Mouse (Mus musculus) neutrophil, adult 5-6 weeks (primary cell): ENCODE data around the gene Tjap1. TPM values are rescaled to one million over a fixed set of nuclear protein-coding genes. Genes with fewer than 3 reads are reported as not detected.

ENCODE experiments used
- ATAC-seq: fragments of 151-379, 151-347 bp; 2 replicates; pipeline ENCODE4 v1.8.0; 2017; ENCODE audit warnings: mild to moderate bottlenecking, moderate TSS enrichment; ENCODE audit not compliant: insufficient number of reproducible peaks, poor library complexity, low FRiP score, severe bottlenecking; ENCODE audit errors: extremely low read depth
- total RNA-seq: library from RNA; stranded (forward); fragments of 200-1000 nt; gene quantifications from 2 replicates; pipeline ENCODE4 v1.2.3, GENCODE M21; 2017

The Tjap1 gene
- total RNA-seq, 1 experiment from 2014 or later, result 17.2 TPM

DNA sequence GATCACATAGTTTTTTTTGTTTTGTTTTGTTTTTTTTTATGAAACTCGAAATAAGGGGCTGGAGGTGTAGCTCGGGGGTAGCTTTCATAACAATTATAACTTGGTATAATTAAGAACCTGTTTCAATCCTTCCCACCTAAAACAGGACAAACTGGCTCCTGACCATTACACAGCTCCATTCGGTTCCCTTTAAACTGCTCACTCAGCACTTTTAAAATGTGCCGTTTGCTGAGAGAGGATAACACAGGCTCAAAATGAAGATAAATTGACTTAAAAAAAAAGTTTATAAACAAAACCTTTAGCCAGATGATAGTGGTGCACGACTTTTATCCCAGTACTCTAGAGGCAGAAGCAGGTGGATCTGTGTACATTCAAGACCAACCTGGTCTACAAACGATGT is 2.6 kb upstream of the Tjap1 start:
- ATAC-seq, result no peak

DNA sequence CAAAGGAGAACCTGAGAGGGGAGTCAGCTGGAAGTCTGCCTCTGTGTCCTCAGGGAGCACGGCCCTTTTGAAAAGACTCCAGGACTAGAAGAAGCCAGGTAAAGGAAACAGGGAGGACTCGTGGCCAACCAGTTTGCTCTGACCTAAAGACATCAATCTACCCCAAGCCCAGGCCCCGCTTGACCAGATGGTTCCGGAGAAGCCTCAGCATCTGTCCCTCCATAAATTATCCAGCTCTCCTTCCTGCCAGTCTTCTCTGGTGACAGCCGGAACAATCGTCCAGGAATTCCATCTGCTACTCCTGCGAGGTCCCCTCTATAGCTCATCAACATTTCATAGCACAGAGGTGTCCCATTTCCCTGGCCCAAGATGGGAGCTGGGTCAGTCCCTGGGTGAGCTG is 1.8 kb upstream of the Tjap1 start:
- no peak for ATAC-seq

DNA sequence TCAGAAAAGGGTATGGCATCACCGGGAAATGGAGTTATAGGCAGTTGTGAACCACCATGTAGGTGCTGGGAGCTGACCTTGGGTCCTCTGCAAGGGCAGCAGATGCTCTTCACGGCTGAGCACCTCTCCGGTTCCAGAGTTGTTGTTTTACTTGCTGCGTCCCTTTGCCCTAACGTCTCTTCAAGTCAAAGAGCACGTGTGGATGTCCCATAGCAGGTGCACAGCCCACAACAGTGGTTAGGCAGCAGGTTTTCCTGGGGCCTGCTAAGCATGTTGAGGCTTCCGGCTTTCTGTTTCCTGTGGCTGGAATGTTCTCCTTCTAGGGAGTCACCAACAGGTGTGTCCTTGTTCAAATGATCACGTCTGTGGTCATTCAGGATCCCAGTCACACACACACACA is 1.1 kb upstream of the Tjap1 start:
- no peak for ATAC-seq

DNA sequence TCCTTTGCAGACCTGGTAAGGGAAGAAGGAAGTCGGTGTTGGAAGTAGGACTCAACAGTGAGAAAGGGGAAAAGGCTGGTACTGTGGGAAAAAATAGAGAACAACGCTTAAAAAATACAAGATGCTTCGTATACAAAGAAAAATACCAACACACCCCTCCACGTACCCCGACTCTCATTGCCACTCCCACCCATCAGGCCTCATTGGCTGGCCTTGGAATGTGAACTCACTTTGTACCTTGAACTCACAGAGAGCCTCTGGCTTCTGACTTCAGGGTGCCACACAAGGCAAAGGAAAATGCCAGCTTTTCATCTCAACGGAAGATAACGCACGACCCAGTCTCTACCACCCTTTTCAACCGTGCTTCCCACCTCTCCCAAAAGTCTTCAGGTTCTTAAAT is 314 bp upstream of the Tjap1 start:
- no peak for ATAC-seq

DNA sequence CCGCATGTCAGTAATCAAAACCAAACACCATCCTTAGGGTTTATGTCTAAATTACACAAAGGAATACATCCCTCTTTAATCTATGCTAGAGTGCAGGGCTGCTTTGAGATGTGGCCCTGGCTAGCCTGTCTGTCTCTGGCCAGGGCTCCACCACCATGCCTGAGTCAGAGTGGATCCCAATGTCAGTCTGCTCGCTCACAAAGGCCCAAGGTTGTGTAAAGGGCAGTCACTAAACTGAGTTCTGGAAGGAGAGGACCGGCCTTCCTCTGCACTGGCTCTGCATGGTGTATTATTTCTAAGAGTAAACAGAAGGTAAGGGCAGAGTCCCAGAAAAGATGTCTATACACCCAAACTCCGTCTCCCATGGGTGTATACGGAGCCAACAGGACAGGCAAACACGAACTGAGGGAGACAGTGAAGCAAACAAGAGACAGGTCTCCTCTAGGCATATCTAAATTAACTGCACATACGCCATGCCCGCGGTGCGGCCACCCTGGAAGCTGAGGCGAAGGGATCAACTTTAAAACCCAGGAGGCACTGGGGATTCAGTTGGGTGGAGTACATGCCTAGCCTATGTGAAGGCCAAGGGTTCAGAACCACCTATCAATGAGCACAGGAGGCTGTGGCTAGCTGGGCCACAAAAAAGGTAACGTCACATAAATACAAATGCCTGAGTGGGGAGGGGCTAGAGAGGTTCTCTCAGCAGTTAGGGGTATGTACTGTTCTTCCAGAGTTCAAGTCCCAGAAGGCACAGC is 4.6 kb downstream of the Tjap1 start:
- ATAC-seq, result no peak

DNA sequence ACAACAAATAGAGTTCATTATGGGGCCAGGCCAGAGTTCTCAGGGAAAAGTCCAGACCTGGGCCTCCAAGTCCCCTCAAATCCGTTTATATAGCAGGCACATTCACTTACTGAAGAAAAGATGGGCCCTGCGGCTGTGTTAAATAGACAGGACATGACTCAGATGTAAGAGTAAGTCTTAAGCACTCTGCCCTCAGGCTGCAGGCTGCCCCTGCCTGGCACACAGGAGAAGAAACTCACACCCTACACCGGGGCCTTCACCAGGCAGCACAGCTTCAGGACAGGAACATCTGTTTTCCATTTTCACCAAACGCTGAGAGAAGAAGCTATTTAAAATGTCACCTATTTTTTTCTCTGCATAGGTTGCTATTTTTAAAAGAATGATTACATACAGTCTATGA is 5.2 kb downstream of the Tjap1 start:
- ATAC-seq, result no peak

DNA sequence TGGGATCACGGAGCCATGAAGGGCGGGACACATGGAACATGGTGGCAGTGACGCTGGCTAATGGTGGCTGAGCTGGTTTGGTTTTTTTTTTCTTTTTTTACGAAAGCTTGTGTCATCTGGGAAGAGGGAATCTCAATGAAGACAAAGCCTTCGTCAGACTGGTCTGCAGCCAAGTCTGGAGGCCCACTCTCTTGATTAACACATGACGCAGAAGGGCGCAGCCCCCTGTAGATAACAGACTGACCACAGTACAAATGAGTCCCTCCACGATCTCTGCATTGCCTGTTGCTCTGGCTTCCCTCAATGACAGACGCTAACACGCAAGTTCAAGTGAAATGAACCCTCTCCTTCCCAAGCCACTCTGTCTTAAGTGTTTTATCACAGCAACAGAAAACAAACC is 7.3 kb downstream of the Tjap1 start:
- ATAC-seq, result no peak

DNA sequence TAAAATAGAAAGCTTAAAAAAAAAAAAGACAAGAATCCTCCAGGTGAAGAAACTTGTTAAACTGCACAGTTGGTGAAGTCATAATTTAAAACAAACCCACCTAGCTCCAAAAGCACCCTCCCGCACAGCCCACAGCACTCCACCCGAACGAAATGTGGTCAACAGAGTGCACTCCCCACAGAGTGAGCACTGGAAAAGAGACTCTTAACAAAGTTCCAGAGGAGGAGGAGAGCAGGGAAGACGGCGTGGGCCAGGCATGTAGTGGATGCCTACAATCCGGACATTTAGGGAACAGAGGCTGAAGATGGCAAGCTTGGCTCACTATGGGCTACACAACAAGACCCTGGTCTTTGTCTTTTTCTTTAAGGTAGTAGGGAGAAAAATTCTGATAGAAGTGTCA is 7.8 kb downstream of the Tjap1 start:
- ATAC-seq, result no peak

DNA sequence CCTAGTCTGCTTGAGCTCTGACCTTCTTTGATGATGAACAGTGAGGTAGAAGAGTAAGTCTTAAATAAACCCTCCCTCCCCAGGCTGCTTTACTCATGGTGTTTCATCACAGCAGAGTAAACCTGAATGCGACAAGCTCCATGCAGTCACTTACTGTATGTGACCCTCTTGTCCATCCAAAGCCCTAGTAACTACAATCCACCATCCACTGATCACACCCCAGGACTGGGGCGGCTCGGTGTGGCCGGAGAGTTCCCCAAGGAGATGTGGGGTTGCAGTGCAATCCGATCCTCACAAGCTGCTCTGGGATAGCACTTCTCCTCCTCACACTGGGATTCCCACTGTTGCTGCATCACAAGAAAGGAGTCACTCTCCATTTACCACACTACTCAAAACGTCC is 8.4 kb downstream of the Tjap1 start:
- no peak for ATAC-seq

DNA sequence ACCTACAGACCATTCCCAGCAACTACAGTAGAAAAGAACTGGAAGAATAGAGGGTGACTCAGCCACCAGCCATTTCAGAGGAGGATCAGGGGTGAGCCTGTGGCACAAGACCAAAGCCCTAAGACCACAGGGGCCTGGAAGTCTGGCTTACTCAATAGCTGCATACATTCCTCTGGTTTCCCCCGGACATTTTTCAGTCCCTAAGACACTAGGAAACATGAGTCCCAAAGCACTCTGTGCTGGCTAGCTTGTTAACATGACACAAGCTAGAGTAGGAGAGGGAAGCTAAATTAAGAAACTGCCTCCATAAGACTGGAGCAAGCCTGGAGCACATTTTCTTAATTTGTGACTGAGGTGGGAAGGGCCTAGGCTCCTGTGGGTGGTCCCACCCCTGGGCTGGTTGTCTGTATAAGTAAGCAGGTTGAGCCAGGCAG is 9.0 kb downstream of the Tjap1 start:
- no peak for ATAC-seq

DNA sequence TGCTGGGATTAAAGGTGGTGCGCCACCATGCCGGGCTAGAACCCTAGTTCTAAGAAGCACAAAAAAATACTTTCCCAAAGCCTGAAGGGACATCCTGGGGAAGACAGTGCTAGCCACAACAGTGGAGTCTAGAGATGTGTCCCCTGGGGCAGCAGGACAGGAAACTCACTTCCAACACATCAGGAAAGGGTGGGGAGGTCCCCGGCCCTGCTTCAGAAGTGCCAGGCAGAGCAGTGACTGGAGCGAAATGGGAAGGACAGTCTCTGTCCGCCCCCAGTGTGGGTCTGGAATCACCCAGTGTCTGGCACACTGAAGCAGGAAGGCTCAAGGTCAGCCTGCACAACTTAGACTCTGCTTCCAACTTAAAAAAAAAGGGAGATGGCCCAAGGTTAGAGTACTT is 10.2 kb downstream of the Tjap1 start:
- no peak for ATAC-seq

DNA sequence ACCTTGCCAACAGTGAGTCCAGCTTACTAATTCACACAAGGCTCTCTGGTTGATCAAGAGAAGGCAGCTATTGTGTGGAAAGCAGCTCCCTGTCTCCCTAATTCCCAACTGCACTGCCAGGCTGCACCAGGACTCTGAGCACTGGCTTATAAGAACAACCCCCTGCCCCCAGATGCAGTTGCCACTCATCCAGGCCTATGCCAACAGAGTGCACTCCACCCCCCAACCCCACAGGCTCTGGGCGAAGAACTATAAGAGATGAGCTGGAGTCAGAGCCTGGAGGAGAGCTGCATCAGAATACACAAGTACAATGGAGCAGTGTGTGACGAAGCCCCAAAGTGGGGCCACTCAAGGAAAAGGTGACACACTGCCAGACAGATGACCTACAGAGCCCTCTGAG is 10.8 kb downstream of the Tjap1 start:
- no peak for ATAC-seq

DNA sequence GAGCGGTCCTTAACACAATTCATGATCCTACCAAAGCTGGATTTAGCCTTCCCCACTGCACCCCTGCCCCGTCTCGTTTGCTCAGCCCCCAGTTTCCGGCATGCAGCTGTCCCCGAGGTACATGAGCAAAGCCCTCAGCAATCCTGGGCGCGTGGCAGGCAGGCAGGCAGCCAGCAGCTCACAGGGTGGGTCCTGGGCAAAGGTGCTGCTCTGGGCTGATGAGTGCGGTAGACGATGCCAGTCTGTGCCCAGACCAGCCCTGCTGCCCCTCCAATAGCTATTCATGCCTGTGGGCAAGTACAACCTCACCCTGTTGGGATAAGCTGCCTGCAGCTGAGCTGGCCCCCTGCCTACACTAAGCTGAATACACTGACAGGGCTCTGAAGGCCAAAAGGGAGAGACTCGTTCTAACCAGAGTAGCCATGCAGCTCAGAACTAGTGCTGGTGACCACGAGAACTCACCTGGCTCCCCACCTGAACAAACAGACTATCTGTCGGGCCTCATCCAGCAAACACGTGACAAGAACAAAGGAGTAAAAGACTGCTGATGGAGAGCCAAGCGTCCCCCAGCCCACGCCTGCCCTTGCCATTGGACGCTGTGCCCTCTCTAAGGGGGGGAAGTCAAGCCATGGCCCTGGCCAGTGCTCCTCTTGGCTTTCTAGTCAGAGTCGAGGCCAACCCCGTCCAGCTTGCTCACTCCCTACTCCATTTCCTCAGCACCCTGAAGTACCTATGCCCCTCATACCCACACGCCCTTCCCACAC is 12.9 kb downstream of the Tjap1 start:
- ATAC-seq, result no peak

DNA sequence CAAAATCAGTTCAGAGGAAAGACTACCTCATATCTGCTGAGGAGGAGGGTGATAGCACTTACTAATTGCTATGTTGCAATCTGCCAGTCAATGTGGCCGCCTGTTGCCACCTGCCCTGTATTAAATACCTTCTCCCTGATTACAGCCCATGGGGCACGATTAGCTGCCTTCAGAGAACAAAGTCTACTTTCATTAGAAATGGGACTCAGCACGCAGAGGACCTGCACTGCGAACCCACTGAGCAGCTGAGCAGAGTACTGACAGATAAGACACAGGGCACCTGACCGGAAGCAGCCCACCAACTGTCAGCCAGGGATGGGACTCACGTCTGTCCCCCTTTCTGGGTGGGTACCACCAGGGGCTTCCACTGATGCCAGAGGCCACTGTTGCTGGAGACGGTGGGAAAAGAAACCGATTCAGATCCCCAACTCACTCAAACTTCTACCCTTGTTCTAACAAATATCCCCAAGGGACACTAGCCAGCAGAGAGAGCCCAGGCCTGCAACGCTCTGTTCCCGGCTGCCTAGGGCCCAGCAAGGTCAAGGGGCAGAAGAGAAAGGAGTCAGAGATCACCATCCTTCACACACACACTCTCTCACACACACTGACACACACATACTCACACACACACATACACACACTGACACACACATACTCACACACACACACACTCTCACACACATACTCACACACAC is 14.7 kb downstream of the Tjap1 start:
- no peak for ATAC-seq

DNA sequence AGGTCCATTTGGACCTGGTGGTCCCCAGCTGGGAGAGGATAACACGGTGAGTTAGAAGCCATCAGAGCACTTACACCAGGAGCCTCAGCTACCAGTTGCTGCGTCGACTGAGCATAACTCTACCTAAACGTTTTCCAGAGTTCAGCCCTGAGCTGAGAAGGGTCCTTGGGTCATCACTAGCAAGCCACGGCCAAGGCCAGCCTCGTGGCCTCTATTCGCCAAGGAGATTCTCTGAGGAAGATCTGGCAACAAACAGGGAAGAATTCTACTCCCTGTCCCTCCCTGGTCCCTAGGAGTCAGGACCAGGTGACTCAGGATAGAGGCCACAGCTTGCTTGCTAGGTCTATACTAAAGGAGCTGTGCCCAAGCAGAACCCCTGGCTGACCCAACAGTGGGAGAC is 15.3 kb downstream of the Tjap1 start:
- ATAC-seq, result no peak

DNA sequence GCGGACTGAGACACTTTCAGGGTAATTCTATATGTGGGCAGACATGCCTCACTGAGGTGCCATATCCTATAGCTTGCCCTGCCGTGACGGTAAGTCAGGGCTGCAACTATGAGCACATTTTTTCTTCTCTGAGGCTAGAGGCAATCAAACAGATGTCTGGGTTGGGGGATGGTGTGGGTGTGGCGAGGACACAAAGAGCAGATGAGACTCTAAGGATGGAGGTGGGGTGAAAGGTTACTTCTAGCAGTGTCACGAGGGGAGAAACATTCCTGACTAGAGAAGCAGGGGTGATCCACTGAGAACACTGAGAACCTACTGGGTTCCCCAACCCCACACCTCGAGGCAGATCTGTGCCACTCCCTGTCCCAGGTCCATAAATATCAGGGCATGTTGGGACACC is 15.8 kb downstream of the Tjap1 start:
- ATAC-seq, result no peak

DNA sequence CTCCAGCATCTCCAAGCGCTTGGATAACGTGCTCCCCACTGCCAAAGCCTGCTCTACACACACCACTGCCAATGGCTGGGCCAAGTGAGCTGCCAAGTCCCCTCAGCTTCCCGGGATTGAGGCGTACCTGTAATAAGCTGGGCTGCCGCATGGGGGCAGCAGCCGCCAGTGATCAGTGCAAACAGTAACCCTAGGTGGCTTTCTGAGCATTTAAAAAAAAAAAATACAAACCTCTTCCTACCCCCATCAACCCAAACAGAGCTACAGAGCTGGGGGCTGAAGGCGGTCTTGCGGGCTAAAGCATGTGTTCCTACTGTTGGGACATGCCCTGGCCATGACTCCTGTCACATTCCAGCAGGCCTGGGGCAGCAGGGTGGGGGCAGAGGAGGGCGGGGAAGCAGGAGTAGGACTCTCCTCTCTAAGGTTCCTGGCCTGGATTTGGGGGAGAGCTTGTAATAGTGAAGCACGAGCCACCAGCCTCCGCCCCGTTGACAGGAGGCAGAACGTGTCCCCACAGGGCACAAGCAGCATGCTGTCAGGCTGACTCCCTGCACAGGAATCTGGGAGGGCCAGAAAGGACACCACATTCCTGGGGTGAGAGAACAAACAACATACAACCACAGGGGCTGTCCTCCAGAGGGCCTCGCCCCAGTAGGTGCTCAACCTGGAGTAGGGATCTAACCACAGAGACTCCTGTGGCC is 16.8 kb downstream of the Tjap1 start:
- ATAC-seq, result peak; percentile 52; the same call in 1 of the 2 replicates

DNA sequence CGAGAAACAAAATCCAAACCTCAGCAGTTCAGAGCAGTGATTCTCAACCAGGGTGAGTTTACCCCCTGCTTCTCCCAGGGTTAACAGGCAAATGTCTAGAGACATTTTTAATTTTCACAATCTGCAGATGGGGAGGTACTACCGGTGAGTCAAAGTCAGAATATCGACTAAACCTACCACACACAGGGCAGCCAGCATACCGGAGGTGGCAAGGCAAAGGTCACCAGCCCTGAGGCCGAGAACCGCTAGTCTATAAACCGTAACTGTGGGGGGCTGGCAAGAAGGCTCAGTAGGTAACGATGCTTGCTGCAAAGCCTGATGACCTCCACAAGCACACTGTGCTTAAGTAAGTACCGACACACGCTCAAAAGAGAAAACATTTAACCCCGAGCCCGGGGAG is 17.3 kb downstream of the Tjap1 start:
- ATAC-seq, result no peak

DNA sequence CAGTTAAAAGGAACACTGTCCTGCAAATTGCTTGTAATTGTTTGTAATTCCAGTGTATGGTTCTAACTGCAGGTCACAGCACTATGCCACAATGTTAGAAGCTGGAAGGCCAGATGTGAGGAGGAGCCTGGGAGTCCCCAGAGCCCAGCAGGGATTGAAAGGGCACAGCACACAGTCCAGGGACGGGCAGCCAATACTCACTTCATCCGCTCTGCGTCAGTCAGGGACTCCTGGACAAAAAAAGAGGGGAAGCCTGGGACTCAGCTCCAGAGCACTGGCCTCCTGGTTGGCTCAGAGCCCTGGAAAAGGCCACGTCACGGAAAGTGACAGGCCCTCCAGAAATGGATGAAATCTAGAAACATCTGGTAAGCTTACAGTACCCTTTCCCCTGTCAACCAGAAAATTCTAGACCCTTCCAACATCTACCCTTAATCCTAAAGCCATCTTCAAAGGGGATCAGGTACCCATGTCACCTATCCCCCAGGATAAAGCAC is 20.6 kb downstream of the Tjap1 start:
- ATAC-seq, result no peak
